Mouse (Mus musculus) stomach, embryonic 14.5 days (tissue): Measurements from ENCODE around the gene Sult2a4. TPM values are rescaled to one million over a fixed set of nuclear protein-coding genes. Genes with fewer than 3 reads are reported as not detected.
"Not testable (repeated sequence)": the region's sequence is repeated elsewhere in the genome, so short reads cannot be mapped to it uniquely, and the experiment has no call there.

Source experiments
- ATAC-seq: fragments of 200-750 bp; cut with Nextera tagmentation; 2 replicates; pipeline ENCODE4 v1.8.0; 2017; ENCODE audit warnings: low read depth, moderate TSS enrichment; ENCODE audit not compliant: insufficient number of reproducible peaks, insufficient read depth, low FRiP score
- H3K27ac ChIP-seq: fragments of 300-500 bp; sonication (generic); 2 replicates; pipeline ENCODE4 v1.5.1; 2014; ENCODE audit warnings: mild to moderate bottlenecking, low read length, moderate library complexity, mixed read lengths
- H3K27me3 ChIP-seq: fragments of 300-500 bp; sonication (generic); 2 replicates; pipeline ENCODE4 v1.6.1; 2014; ENCODE audit warnings: low read length, control low read depth, mixed read lengths; ENCODE audit not compliant: control insufficient read depth, insufficient read depth
- H3K36me3 ChIP-seq: fragments of 300-500 bp; sonication (generic); 2 replicates; pipeline ENCODE4 v1.6.1; 2014; ENCODE audit warnings: mild to moderate bottlenecking, control low read depth, low read length, moderate library complexity, mixed read lengths; ENCODE audit not compliant: control insufficient read depth, insufficient read depth
- H3K4me1 ChIP-seq: fragments of 300-500 bp; sonication (generic); 2 replicates; pipeline ENCODE4 v1.6.1; 2014; ENCODE audit warnings: low read length, control low read depth, mixed read lengths; ENCODE audit not compliant: control insufficient read depth, insufficient read depth
- H3K4me2 ChIP-seq: fragments of 300-500 bp; sonication (generic); replicated peaks from 2 replicates; pipeline ENCODE4 v1.6.1; 2014; ENCODE audit warnings: low read depth, low read length, control low read depth
- H3K4me3 ChIP-seq: fragments of 300-500 bp; sonication (generic); 2 replicates; pipeline ENCODE4 v1.5.1; 2014; ENCODE audit warnings: low read depth, low read length, control low read depth
- H3K9ac ChIP-seq: fragments of 300-500 bp; sonication (generic); replicated peaks from 2 replicates; pipeline ENCODE4 v1.6.1; 2014; ENCODE audit warnings: low read depth, mild to moderate bottlenecking, control low read depth, low read length, moderate library complexity, mixed read lengths
- H3K9me3 ChIP-seq: fragments of 300-500 bp; sonication (generic); 2 replicates; pipeline ENCODE4 v1.6.1; 2016; ENCODE audit warnings: low read depth, low read length, control low read depth; ENCODE audit not compliant: control insufficient read depth
- WGBS: fragments of 180-500 bp; shearing (Covaris S2); extraction: QIAGEN DNeasy Blood & Tissue Kit; methylation state at CpG from one replicate; pipeline ENCODE4 v1.1.7; 2014; 5-methylcytosine and 5-hydroxymethylcytosine counted together
- polyA plus RNA-seq: library from polyadenylated mRNA; unstranded; fragments of >200 nt; fragmentation: Nextera tagmentation; extraction: Ambion mirVana; gene quantifications from 2 replicates; pipeline ENCODE4 v1.2.1, GENCODE M21; 2014

Sult2a4 gene
- polyA plus RNA-seq = not detected in 2 replicates

DNA sequence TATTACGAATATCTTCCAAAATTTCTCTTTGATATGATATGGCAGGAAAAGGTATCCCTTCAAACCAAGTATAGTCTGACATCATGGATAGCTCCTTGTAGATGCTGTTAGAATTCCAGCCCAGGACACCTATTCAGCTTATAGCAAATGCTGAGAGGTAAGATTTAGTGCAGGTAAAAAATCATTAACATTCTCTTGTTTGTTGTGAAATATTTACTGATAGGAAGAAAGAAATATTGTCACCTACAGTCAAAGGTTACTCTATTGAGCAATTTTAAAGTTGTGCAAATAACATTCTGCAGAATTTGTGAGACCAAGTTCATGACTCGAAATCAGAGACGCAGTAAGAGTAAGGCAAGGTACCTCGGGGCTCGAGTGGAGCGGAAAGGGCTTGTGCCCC lies at the start of gene Sult2a4:
TSS of gene Sult2a4 (minus strand) at position 101 of the 400 bp plus-strand sequence.
- not testable (repeated sequence) for H3K27ac ChIP-seq, H3K9me3 ChIP-seq, H3K4me3 ChIP-seq, H3K36me3 ChIP-seq, H3K9ac ChIP-seq, H3K4me1 ChIP-seq, H3K4me2 ChIP-seq, H3K27me3 ChIP-seq, ATAC-seq
- 93% methylated on average over 6 of the region's 6 CpGs for WGBS

GRCm38 (mm10) chr7:14030831-14031230 lies 41.4 kb upstream of the Sult2a4 start:
- not testable (repeated sequence) for H3K9me3 ChIP-seq, H3K4me2 ChIP-seq, H3K9ac ChIP-seq, H3K36me3 ChIP-seq, H3K4me1 ChIP-seq, ATAC-seq, H3K27me3 ChIP-seq, H3K27ac ChIP-seq, H3K4me3 ChIP-seq

GRCm38 (mm10) chr7:14013083-14013482 lies 23.7 kb upstream of the Sult2a4 start:
- Histone ChIP-seq H3K27me3 (no peaks in the 10 kb centered on the region), H3K36me3 (no peaks in the 10 kb centered on the region), H3K4me2 (no peak overlapping the region), H3K27ac (no peak overlapping the region), H3K9me3 (no peaks in the 10 kb centered on the region), H3K9ac (no peak overlapping the region), H3K4me1 (no peaks in the 10 kb centered on the region), H3K4me3 (no peak overlapping the region)
- 83% methylated on average over 8 of the region's 8 CpGs for WGBS
- ATAC-seq = no peak

DNA sequence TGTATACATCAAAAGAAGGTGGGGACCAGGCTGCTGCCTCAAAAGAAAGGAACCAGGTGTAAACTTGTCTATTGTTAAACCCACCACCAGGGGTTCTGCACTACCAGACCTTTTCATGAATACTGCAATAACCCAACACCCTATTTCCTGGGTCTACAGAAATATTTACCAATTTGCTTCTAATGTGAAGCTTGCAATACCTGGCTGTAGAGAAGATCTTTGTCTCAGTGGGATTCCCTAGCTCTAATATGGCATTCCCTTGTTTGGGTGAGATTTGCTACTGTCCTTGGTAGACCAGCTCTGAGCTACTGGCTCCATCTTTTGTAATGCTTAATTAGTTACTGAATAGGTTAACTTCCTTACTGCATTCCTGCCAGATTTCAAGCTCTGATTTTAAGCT lies 21.3 kb upstream of the Sult2a4 start:
- H3K27ac ChIP-seq, H3K4me2 ChIP-seq, H3K4me1 ChIP-seq: not testable (repeated sequence)

More for the DNA sequence above, 21.3 kb upstream of the Sult2a4 start:
- not testable (repeated sequence) for H3K36me3 ChIP-seq, H3K27me3 ChIP-seq, ATAC-seq, H3K9me3 ChIP-seq, H3K9ac ChIP-seq, H3K4me3 ChIP-seq

Other genes with a start within 250 kb of the Sult2a4 start
- gene Sult2a1, start 152.2 kb downstream of the Sult2a4 start, polyA plus RNA-seq = not detected in 2 replicates
- not detected in 2 replicates for gene Sult2a3, start 133.4 kb upstream of the Sult2a4 start, polyA plus RNA-seq